Mouse (Mus musculus): ENCODE data around the gene Sostdc1.

GRCm38 (mm10) chr12:36364013-36364412, 50.1 kb downstream of the Sostdc1 start:
- TF ChIP-seq CTCF (IDR thresholded peaks at IDR 0.05; ENCODE audit: extremely low read depth, insufficient read length, insufficient replicate concordance, low read depth, low read length) (no peak), POLR2A (IDR thresholded peaks at IDR 0.05; ENCODE audit: low read depth, low read length) (no peak)

All from small intestine, adult 2 months (tissue).